Mouse (Mus musculus) T-helper 2 cell (primary cell): ENCODE results near the gene Tmcc2.

Source experiments
- in situ Hi-C: fragments of 300-600 bp; cut with MboI, MseI; formaldehyde crosslinking; loops from one replicate; pipeline ENCODE4 v1.15.1; 2025; ENCODE audit warnings: high pct_unique_total_duplicates

The Tmcc2 gene

GRCm38 (mm10) chr1:132315889-132316624 lies 75.0 kb downstream of the Tmcc2 start, which contains the start of gene Nuak2:
Nuak2 (plus strand) TSS chr1:132316126.
- in situ Hi-C loops = no loop called here

- in situ Hi-C loops = no loop called here
Measured at GRCm38 (mm10) chr1:132312703-132313102, 78.4 kb downstream of the Tmcc2 start.

DNA sequence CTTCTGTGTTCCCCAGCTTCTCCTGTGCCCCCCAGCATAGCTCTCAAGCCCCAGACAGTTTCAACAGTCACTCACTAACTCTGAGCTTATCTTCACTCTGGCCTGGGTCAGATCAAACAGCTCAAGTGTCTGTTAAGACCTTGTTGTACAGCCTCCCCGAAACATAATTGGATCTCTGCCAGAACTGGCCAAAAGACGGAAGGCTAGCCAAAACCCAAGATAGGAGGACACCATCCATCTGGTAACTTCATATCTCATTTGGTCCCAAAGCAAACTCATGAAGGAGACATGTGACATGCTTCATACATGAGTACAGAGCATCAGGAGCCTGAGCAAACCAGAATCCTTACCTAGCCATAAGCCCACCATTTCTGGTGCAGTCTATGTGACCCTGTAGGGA lies 79.0 kb downstream of the Tmcc2 start:
- in situ Hi-C loops = no loop called here

DNA sequence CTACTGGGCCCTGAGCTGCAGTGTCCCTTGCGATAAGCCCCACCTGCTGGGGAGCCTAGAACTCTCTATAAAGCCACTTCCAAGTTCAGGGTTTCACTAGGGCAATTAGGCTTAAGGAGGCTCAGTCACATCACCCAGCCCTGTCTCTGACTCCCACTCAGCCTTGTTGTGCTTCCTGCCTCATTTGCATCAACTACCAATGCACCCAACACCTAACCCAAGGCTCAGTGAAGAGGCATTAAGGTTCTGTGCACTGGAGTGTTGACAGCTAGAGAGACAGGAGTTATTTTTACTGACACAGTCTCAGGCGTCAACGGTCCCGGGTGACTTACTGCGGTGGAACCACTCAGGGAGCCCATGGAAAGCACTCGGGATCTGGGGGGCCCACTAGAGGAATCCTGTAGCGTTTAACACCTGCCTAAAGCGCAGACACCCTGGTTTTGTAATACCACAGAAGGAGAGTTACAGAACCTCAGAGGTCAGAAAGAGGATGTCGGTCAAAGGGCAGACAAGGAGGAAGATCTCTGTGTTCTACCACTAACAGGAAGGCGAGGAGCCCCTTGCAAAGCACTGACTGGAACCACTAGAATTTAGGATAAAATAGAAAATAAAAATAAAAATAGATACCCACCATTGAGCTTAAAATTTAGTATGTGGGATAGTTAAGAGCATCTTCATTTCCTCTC lies 79.8 kb downstream of the Tmcc2 start:
- in situ Hi-C loops = no loop called here

- in situ Hi-C loops = no loop called here
Measured at GRCm38 (mm10) chr1:132310754-132311153, 80.3 kb downstream of the Tmcc2 start.

- in situ Hi-C loops = loop anchor here (5.0 kb wide), 1 partner anchor 49 kb away; no protein-coding TSS in a partner anchor
Measured at GRCm38 (mm10) chr1:132308674-132309073, 82.4 kb downstream of the Tmcc2 start.

GRCm38 (mm10) chr1:132307962-132308361 lies 83.1 kb downstream of the Tmcc2 start:
- in situ Hi-C loops = loop anchor here (5.0 kb wide), 1 partner anchor 49 kb away; no protein-coding TSS in a partner anchor

DNA sequence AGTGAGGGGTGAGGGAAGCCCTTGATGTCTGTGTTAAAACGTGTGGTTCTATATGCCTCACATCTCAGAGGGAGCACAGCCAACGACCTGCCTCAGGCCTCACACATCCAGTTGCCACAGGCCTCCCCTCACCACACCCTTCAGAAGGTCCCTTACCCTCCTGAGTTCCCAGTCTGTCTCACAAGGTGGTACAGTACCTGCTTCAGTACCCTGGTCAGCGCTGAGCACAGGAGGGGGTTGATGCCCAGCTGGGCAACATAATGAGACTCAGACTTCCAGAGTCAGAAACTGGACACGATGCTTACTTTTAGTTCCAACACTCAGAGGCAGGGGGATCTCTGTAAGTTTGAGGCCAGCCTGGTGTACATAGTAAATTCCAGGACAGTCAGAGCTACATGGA lies 84.3 kb downstream of the Tmcc2 start:
- in situ Hi-C loops = loop anchor here (5.0 kb wide), 1 partner anchor 50 kb away; no protein-coding TSS in a partner anchor
